ENCODE assay signal across 12 mouse cellular contexts in the genomic region with DNA sequence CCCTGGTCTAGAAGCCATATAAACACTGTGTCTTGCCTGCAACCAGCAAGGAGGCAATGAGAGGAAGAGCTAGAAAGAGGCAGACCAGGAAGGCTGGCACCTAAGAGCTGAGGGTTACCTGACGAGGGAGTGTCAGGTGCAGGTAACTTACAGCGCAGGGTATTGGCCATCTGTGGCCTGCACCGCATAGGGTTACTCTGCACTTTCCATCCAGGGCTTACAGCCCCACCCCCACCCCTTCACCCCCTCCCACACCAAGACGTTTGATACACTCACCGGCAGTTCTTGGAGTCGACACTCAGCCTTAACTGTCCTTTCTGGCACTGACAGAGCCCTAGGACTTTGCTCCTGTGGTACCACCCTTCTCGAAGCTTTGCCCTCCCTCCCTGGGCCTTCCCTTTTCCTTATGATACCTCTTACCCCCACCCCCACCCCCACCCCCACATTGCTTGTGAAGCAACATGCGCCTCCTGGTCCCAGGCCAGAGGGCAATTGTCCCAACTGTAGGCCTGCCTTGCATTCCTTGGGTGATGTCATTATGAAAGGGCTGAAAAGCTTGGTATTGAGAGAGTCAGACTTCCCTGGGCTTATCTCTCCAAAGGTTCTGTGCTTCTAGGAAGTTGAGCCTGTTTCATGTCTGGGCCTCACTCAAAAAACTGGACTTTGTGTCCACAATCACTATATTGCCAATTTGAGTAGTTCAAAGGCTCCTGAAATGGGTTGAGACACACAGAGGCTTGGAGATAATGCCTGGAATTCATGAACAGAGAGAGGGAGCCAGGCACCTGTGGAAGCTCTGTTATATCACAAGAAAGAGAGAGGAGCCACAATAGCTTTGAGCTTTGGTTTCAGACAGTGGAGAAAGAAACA. TPM values are rescaled to one million over a fixed set of nuclear protein-coding genes. Genes with fewer than 3 reads are reported as not detected.
DNase-seq lines count a peak whose midpoint lies in the region; ATAC-seq and TF ChIP-seq lines count a peak whose summit lies in the region.
"Had no signal": no experiment of that assay in that cellular context is flagged by ENCODE, and none has a peak within 500 bp of the region (broad histone marks: within the 10 kb centered on the region; RNA-seq: fewer than 3 reads in every experiment).

No protein-coding gene starts in this region.

- H3K4me1 ChIP-seq in forebrain, embryonic 11.5 days (replicated peaks; ENCODE audit: control insufficient read depth, insufficient read depth, low read length), result 0 out of 2 replicates have a peak, but pooled peaks cover 2% of the 10 kb centered on the region
- H3K4me1 ChIP-seq in forebrain, embryonic 14.5 days (ENCODE audit: control insufficient read depth, insufficient read depth, low read length), result peaks cover 3% of the 10 kb centered on the region; the same call in 1 of the 2 replicates
- peaks cover 15% of the 10 kb centered on the region; the same call in 1 of the 2 replicates for H3K4me1 ChIP-seq in liver, adult 2 months (ENCODE audit: control insufficient read depth, insufficient read depth, low read length)
- peaks cover 4% of the 10 kb centered on the region; the same call in 1 of the 2 replicates for H3K4me1 ChIP-seq in liver, postnatal 0 days (ENCODE audit: insufficient read depth)
- 0 out of 2 replicates have a peak, but pooled peaks cover 8% of the 10 kb centered on the region for H3K4me1 ChIP-seq in intestine, embryonic 15.5 days (replicated peaks)
- no peaks in the 10 kb centered on the region for H3K4me1 ChIP-seq in stomach, embryonic 16.5 days (ENCODE audit: control insufficient read depth, insufficient read depth, low read length)
- peaks cover 13% of the 10 kb centered on the region for H3K4me1 ChIP-seq in midbrain, embryonic 16.5 days (ENCODE audit: control insufficient read depth, insufficient read depth, low read length)
- peaks cover 13% of the 10 kb centered on the region; the same call in 1 of the 2 replicates for H3K4me1 ChIP-seq in limb, embryonic 10.5 days

- TF ChIP-seq EP300 in liver, postnatal 0 days (IDR thresholded peaks at IDR 0.05; ENCODE audit: low read depth), result no peak

- no peak overlapping the region for H3K4me3 ChIP-seq in forebrain, embryonic 11.5 days (ENCODE audit: low read depth, low read length)
- no peak overlapping the region for H3K4me3 ChIP-seq in forebrain, embryonic 14.5 days (ENCODE audit: low read depth, low read length)
- no peak overlapping the region for H3K4me3 ChIP-seq in liver, adult 2 months (ENCODE audit: insufficient read depth, low read depth, low read length)
- H3K4me3 ChIP-seq in liver, postnatal 0 days (ENCODE audit: low read depth, low read length), result no peak overlapping the region
- 0 out of 2 replicates have a peak overlapping the region, but pooled peaks have one; percentile 20 for H3K4me3 ChIP-seq in intestine, embryonic 15.5 days (replicated peaks)
- no peak overlapping the region for H3K4me3 ChIP-seq in stomach, embryonic 16.5 days (replicated peaks; ENCODE audit: low read length)
- H3K4me3 ChIP-seq in midbrain, embryonic 16.5 days (ENCODE audit: low read depth, low read length), result no peak overlapping the region
- no peak overlapping the region for H3K4me3 ChIP-seq in limb, embryonic 10.5 days

- H3K9me3 ChIP-seq in forebrain, embryonic 11.5 days (ENCODE audit: control insufficient read depth, low read length), result no peaks in the 10 kb centered on the region
- no peaks in the 10 kb centered on the region for H3K9me3 ChIP-seq in forebrain, embryonic 14.5 days (replicated peaks; ENCODE audit: control insufficient read depth, low read length)
- no peaks in the 10 kb centered on the region for H3K9me3 ChIP-seq in liver, postnatal 0 days (ENCODE audit: low read length)
- no peaks in the 10 kb centered on the region for H3K9me3 ChIP-seq in intestine, embryonic 15.5 days
- H3K9me3 ChIP-seq in stomach, embryonic 16.5 days (replicated peaks; ENCODE audit: control insufficient read depth, low read length), result no peaks in the 10 kb centered on the region
- H3K9me3 ChIP-seq in midbrain, embryonic 16.5 days (replicated peaks; ENCODE audit: control insufficient read depth, low read length, poor library complexity, severe bottlenecking), result no peaks in the 10 kb centered on the region
- H3K9me3 ChIP-seq in limb, embryonic 10.5 days (replicated peaks), result no peaks in the 10 kb centered on the region

- no peak overlapping the region for H3K9ac ChIP-seq in forebrain, embryonic 11.5 days (ENCODE audit: low read length)
- no peak overlapping the region for H3K9ac ChIP-seq in forebrain, embryonic 14.5 days (ENCODE audit: low read length)
- H3K9ac ChIP-seq in liver, adult 2 months (ENCODE audit: low read depth, low read length), result no peak overlapping the region
- H3K9ac ChIP-seq in liver, postnatal 0 days (replicated peaks), result no peak overlapping the region
- H3K9ac ChIP-seq in intestine, embryonic 15.5 days, result no peak overlapping the region
- H3K9ac ChIP-seq in stomach, embryonic 16.5 days (ENCODE audit: low read length), result no peak overlapping the region
- no peak overlapping the region for H3K9ac ChIP-seq in midbrain, embryonic 16.5 days (ENCODE audit: low read depth, low read length)
- H3K9ac ChIP-seq: lung, embryonic 14.5 days had no signal

- no peak for ATAC-seq in forebrain, embryonic 11.5 days (replicated peaks; ENCODE audit: low FRiP score)
- no peak for ATAC-seq in forebrain, embryonic 14.5 days
- ATAC-seq in liver, postnatal 0 days, result no peak
- peak; percentile 95 for ATAC-seq in intestine, embryonic 15.5 days
- ATAC-seq in stomach, embryonic 16.5 days (ENCODE audit: insufficient read depth, low FRiP score), result peak; percentile 74; the same call in 1 of the 2 replicates
- ATAC-seq in midbrain, embryonic 16.5 days, result no peak

- no peaks in the 10 kb centered on the region for H3K27me3 ChIP-seq in forebrain, embryonic 11.5 days (ENCODE audit: control insufficient read depth, insufficient read depth, low read length)
- H3K27me3 ChIP-seq in forebrain, embryonic 14.5 days (replicated peaks; ENCODE audit: control insufficient read depth, insufficient read depth, low read length), result no peaks in the 10 kb centered on the region
- no peaks in the 10 kb centered on the region for H3K27me3 ChIP-seq in liver, adult 2 months (ENCODE audit: control insufficient read depth, insufficient read depth, low read length)
- H3K27me3 ChIP-seq in liver, postnatal 0 days (ENCODE audit: insufficient read depth, low read length), result no peaks in the 10 kb centered on the region
- no peaks in the 10 kb centered on the region for H3K27me3 ChIP-seq in intestine, embryonic 15.5 days (replicated peaks)
- no peaks in the 10 kb centered on the region for H3K27me3 ChIP-seq in stomach, embryonic 16.5 days (ENCODE audit: control insufficient read depth, insufficient read depth, low read length)
- no peaks in the 10 kb centered on the region for H3K27me3 ChIP-seq in midbrain, embryonic 16.5 days (ENCODE audit: control insufficient read depth, insufficient read depth, low read depth, low read length)
- no peaks in the 10 kb centered on the region for H3K27me3 ChIP-seq in limb, embryonic 10.5 days (ENCODE audit: low read depth, poor library complexity, severe bottlenecking)

- TF ChIP-seq POLR2A in liver, adult 2 months (IDR thresholded peaks at IDR 0.05; ENCODE audit: extremely low read depth, insufficient read depth, low read length), result no peak

- whole genome bisulfite sequencing in forebrain, embryonic 11.5 days, result 65% methylated on average over 8 of the region's 8 CpGs
- WGBS in forebrain, embryonic 14.5 days, result 69% methylated on average over 8 of the region's 8 CpGs
- WGBS in liver, adult 2 months, result 72% methylated on average over 8 of the region's 8 CpGs
- WGBS in liver, postnatal 0 days (ENCODE audit: insufficient replicate concordance), result 71% methylated on average over 8 of the region's 8 CpGs
- 46% methylated on average over 8 of the region's 8 CpGs for WGBS in intestine, embryonic 15.5 days
- 55% methylated on average over 8 of the region's 8 CpGs for WGBS in stomach, embryonic 16.5 days
- 82% methylated on average over 8 of the region's 8 CpGs for WGBS in midbrain, embryonic 16.5 days
- 64% methylated on average over 8 of the region's 8 CpGs for WGBS in limb, embryonic 10.5 days

- no peak for TF ChIP-seq CTCF in liver, adult 2 months (IDR thresholded peaks at IDR 0.05; ENCODE audit: low read depth, low read length)
- no peak for TF ChIP-seq CTCF in liver, postnatal 0 days (IDR thresholded peaks at IDR 0.05; ENCODE audit: low read depth)

- no peak overlapping the region for H3K4me2 ChIP-seq in forebrain, embryonic 11.5 days (ENCODE audit: low read depth, low read length, severe bottlenecking)
- H3K4me2 ChIP-seq in forebrain, embryonic 14.5 days (ENCODE audit: low read length), result no peak overlapping the region
- H3K4me2 ChIP-seq in liver, postnatal 0 days (ENCODE audit: low read depth, low read length), result no peak overlapping the region
- H3K4me2 ChIP-seq in intestine, embryonic 15.5 days (replicated peaks), result peak overlapping the region; percentile 22
- H3K4me2 ChIP-seq in stomach, embryonic 16.5 days (ENCODE audit: low read depth, low read length), result no peak overlapping the region
- no peak overlapping the region for H3K4me2 ChIP-seq in midbrain, embryonic 16.5 days (ENCODE audit: low read length)
- H3K4me2 ChIP-seq: lung, embryonic 14.5 days had no signal

- peak; percentile 37 for DNase-seq in forebrain, embryonic 11.5 days (ENCODE audit: low spot score)
- DNase-seq in forebrain, embryonic 14.5 days (ENCODE audit: low spot score), result no peak
- peak; percentile 80 for DNase-seq in liver, adult 2 months (ENCODE audit: extremely low read depth, low read depth, low spot score)
- DNase-seq in liver, postnatal 0 days, result no peak
- DNase-seq in limb, embryonic 10.5 days (ENCODE audit: low spot score), result no peak
- DNase-seq: gastrocnemius, postnatal 14 days; kidney, adult 8-10 months; lung, embryonic 14.5 days had no signal

- H3K27ac ChIP-seq in forebrain, embryonic 11.5 days (ENCODE audit: low read depth, low read length), result no peak overlapping the region
- H3K27ac ChIP-seq in forebrain, embryonic 14.5 days (ENCODE audit: low read depth, low read length), result no peak overlapping the region
- H3K27ac ChIP-seq in liver, adult 2 months (replicated peaks; ENCODE audit: insufficient read depth, low read depth, low read length), result peak overlapping the region; percentile 69
- no peak overlapping the region for H3K27ac ChIP-seq in liver, postnatal 0 days (ENCODE audit: low read depth)
- H3K27ac ChIP-seq in intestine, embryonic 15.5 days, result peak overlapping the region; percentile 84
- H3K27ac ChIP-seq in stomach, embryonic 16.5 days (ENCODE audit: low read length), result 0 out of 2 replicates have a peak overlapping the region, but pooled peaks have one; percentile 4
- H3K27ac ChIP-seq in midbrain, embryonic 16.5 days (ENCODE audit: low read length), result no peak overlapping the region
- H3K27ac ChIP-seq in limb, embryonic 10.5 days, result no peak overlapping the region

- H3K79me2 ChIP-seq in liver, adult 2 months (ENCODE audit: control insufficient read depth, insufficient read depth, low read length), result peaks cover 9% of the 10 kb centered on the region; the same call in 1 of the 2 replicates

- H3K36me3 ChIP-seq in forebrain, embryonic 11.5 days (ENCODE audit: control insufficient read depth, insufficient read depth, low read length), result no peaks in the 10 kb centered on the region
- H3K36me3 ChIP-seq in forebrain, embryonic 14.5 days (ENCODE audit: control insufficient read depth, insufficient read depth, low read length), result no peaks in the 10 kb centered on the region
- no peaks in the 10 kb centered on the region for H3K36me3 ChIP-seq in liver, adult 2 months (ENCODE audit: control insufficient read depth, insufficient read depth, low read length)
- no peaks in the 10 kb centered on the region for H3K36me3 ChIP-seq in liver, postnatal 0 days (replicated peaks; ENCODE audit: insufficient read depth, low read length)
- H3K36me3 ChIP-seq in intestine, embryonic 15.5 days, result no peaks in the 10 kb centered on the region
- no peaks in the 10 kb centered on the region for H3K36me3 ChIP-seq in stomach, embryonic 16.5 days (ENCODE audit: control insufficient read depth, insufficient read depth, low read length)
- H3K36me3 ChIP-seq in midbrain, embryonic 16.5 days (ENCODE audit: control insufficient read depth, insufficient read depth, low read length), result no peaks in the 10 kb centered on the region
- no peaks in the 10 kb centered on the region for H3K36me3 ChIP-seq in limb, embryonic 10.5 days

RNA-seq across cellular contexts. Expression of a gene that starts 43.7 kb away (rescaled TPM):
- polyA plus RNA-seq in forebrain, embryonic 11.5 days (2014; fragmentation: Nextera tagmentation; extraction: Ambion mirVana), result 0.96 and 1.3 TPM in 2 replicates
- 2.6 and 3.0 TPM in 2 replicates for polyA plus RNA-seq in forebrain, embryonic 14.5 days (2014; fragmentation: Nextera tagmentation; extraction: Ambion mirVana)
- 6.0 and 6.4 TPM in 2 replicates for total RNA-seq in liver, adult 2 months (2014; rRNA removed)
- 2.0 and 2.3 TPM in 2 replicates for polyA plus RNA-seq in liver, adult 2 months (2012; rRNA removed)
- 0.31 and 0.34 TPM in 2 replicates for polyA plus RNA-seq in liver, postnatal 0 days (2015; fragmentation: Nextera tagmentation; extraction: Ambion mirVana)
- 1.1 and 1.9 TPM in 2 replicates for polyA plus RNA-seq in intestine, embryonic 15.5 days (2015; fragmentation: Nextera tagmentation; extraction: Ambion mirVana)
- polyA plus RNA-seq in stomach, embryonic 16.5 days (2015; fragmentation: Nextera tagmentation; extraction: Ambion mirVana), result 0.85 and 1.0 TPM in 2 replicates
- 3.6 and 5.0 TPM in 2 replicates for polyA plus RNA-seq in midbrain, embryonic 16.5 days (2015; fragmentation: Nextera tagmentation; extraction: Ambion mirVana)
- polyA plus RNA-seq in limb, embryonic 10.5 days (2016; fragmentation: Nextera tagmentation; extraction: Ambion mirVana), result 0.68 and 1.0 TPM in 2 replicates
- total RNA-seq: common myeloid progenitor, adult 5-6 weeks had no signal

Comparison
In these comparisons a context has a peak if more than half of its experiments do, and no peak if none do; other contexts are left out.
1. DNase-seq: peak in forebrain, embryonic 11.5 days (single experiment) and liver, adult 2 months (single experiment); none in forebrain, embryonic 14.5 days (single experiment), liver, postnatal 0 days (single experiment) and limb, embryonic 10.5 days (single experiment).
2. H3K27ac ChIP-seq: peak in liver, adult 2 months (single experiment), intestine, embryonic 15.5 days (single experiment) and stomach, embryonic 16.5 days (single experiment); none in forebrain, embryonic 11.5 days (single experiment), forebrain, embryonic 14.5 days (single experiment), liver, postnatal 0 days (single experiment), midbrain, embryonic 16.5 days (single experiment) and limb, embryonic 10.5 days (single experiment).
3. ATAC-seq: peak in intestine, embryonic 15.5 days (single experiment) and stomach, embryonic 16.5 days (single experiment); none in forebrain, embryonic 11.5 days (single experiment), forebrain, embryonic 14.5 days (single experiment), liver, postnatal 0 days (single experiment) and midbrain, embryonic 16.5 days (single experiment).